Mouse (Mus musculus) stomach, embryonic 16.5 days (tissue): Measurements from ENCODE around the gene Tenm4. TPM values are rescaled to one million over a fixed set of nuclear protein-coding genes. Genes with fewer than 3 reads are reported as not detected.

Source experiments
- ATAC-seq: fragments of 200-750 bp; cut with Nextera tagmentation; 2 replicates; pipeline ENCODE4 v1.8.0; 2017; ENCODE audit warnings: moderate number of reproducible peaks, moderate TSS enrichment; ENCODE audit not compliant: insufficient read depth, low FRiP score
- H3K27ac ChIP-seq: fragments of 300-500 bp; sonication (generic); 2 replicates; pipeline ENCODE4 v1.5.1; 2014; ENCODE audit warnings: low read length
- H3K27me3 ChIP-seq: fragments of 300-500 bp; sonication (generic); 2 replicates; pipeline ENCODE4 v1.6.1; 2014; ENCODE audit warnings: low read length, control low read depth, mixed read lengths; ENCODE audit not compliant: control insufficient read depth, insufficient read depth
- H3K36me3 ChIP-seq: fragments of 300-500 bp; sonication (generic); 2 replicates; pipeline ENCODE4 v1.6.1; 2014; ENCODE audit warnings: low read length; ENCODE audit not compliant: control insufficient read depth, insufficient read depth
- H3K4me1 ChIP-seq: fragments of 300-500 bp; sonication (generic); 2 replicates; pipeline ENCODE4 v1.6.1; 2014; ENCODE audit warnings: low read length, control low read depth, mixed read lengths; ENCODE audit not compliant: control insufficient read depth, insufficient read depth
- H3K4me2 ChIP-seq: fragments of 300-500 bp; sonication (generic); 2 replicates; pipeline ENCODE4 v1.6.1; 2014; ENCODE audit warnings: low read depth, low read length, mixed read lengths
- H3K4me3 ChIP-seq: fragments of 300-500 bp; sonication (generic); replicated peaks from 2 replicates; pipeline ENCODE4 v1.5.1; 2014; ENCODE audit warnings: mild to moderate bottlenecking, low read length
- H3K9ac ChIP-seq: fragments of 300-500 bp; sonication (generic); 2 replicates; pipeline ENCODE4 v1.6.1; 2014; ENCODE audit warnings: low read length
- H3K9me3 ChIP-seq: fragments of 300-500 bp; sonication (generic); replicated peaks from 2 replicates; pipeline ENCODE4 v1.6.1; 2016; ENCODE audit warnings: low read length, control low read depth; ENCODE audit not compliant: control insufficient read depth
- WGBS: fragments of 180-500 bp; shearing (Covaris S2); extraction: QIAGEN DNeasy Blood & Tissue Kit; methylation state at CpG from one replicate; pipeline ENCODE4 v1.1.7; 2014; 5-methylcytosine and 5-hydroxymethylcytosine counted together
- polyA plus RNA-seq: library from polyadenylated mRNA; unstranded; fragments of >200 nt; fragmentation: Nextera tagmentation; extraction: Ambion mirVana; gene quantifications from 2 replicates; pipeline ENCODE4 v1.2.1, GENCODE M21; 2015

Tenm4 gene
- polyA plus RNA-seq, 1 experiment from 2014 or later: 22.7 TPM

DNA sequence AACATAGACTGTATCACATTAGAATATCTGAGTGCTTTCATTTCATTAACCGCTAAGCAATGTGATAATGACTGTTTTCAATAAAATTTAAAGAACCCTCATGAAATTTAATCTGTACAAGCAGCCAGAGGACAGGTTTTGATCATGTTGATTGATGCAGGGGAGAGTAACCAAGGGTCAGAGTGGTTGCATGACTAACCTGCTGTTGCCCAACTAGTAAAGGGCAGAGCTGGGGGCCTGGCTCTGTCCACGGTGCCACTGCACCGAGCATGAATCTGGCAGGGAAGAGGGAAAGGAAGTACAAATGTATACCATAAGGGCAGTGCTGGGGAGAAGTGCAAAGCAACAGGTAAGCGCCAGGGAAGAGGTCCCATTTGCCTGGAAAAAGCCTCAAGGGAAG lies 545.9 kb downstream of the Tenm4 start:
- no peaks in the 10 kb centered on the region for H3K4me1 ChIP-seq
- H3K4me2 ChIP-seq: no peak overlapping the region
- no peak for ATAC-seq
- WGBS: 87% methylated on average over 4 of the region's 4 CpGs
- no peaks in the 10 kb centered on the region for H3K36me3 ChIP-seq
- no peaks in the 10 kb centered on the region for H3K9me3 ChIP-seq
- H3K27me3 ChIP-seq: no peaks in the 10 kb centered on the region
- no peak overlapping the region for H3K9ac ChIP-seq
- H3K27ac ChIP-seq: no peak overlapping the region
- H3K4me3 ChIP-seq: no peak overlapping the region

DNA sequence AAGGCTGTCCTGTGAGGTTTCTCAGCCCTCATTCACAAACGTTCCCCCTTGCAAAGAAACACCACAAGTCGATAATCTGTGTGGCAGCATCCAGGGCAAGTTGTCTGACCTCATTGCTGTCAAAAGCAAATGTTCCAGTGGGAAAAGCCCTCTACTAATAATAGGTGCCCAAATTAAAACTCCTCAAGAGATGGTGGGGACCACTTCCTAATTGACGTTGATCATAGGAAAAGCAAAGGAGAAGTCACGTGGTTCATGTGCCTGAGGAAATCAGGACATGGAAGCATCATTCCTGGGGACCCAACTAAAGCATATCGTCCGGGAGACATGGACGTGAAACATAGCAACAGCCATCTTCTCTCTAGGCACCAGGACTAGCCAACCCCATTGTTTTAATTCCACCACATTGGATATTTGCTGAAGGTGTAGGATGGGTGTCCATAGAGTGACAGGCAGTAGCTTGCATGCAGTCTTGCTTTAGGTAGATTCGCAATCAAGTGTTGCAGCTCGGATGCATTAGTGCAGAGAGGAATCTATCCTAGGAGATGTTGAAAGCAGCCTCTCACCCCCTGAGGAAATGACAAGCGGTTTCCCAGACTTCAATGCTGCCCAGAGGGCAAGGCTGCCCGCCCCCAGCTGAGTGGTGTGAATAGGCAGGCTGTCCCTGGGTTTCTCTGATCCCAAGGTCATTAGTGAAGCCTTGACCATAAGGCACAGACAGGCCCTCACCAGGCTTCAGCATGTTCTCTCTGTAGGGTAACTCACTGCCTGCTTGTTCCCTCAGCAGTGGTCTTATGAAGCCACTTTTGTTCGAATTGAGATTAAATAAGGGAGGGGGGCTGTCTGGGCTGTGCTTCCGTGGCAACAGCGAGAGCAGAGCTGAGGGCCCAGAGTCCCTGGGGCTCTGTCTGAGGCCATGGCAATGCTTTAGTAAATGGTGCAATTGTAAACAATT lies 547.4 kb downstream of the Tenm4 start:
- no peak for ATAC-seq
- 53% methylated on average over 14 of the region's 14 CpGs for WGBS
- Histone ChIP-seq H3K9me3 (no peaks in the 10 kb centered on the region), H3K27me3 (no peaks in the 10 kb centered on the region), H3K4me2 (no peak overlapping the region), H3K4me1 (no peaks in the 10 kb centered on the region), H3K9ac (no peak overlapping the region), H3K27ac (no peak overlapping the region), H3K4me3 (no peak overlapping the region), H3K36me3 (no peaks in the 10 kb centered on the region)

DNA sequence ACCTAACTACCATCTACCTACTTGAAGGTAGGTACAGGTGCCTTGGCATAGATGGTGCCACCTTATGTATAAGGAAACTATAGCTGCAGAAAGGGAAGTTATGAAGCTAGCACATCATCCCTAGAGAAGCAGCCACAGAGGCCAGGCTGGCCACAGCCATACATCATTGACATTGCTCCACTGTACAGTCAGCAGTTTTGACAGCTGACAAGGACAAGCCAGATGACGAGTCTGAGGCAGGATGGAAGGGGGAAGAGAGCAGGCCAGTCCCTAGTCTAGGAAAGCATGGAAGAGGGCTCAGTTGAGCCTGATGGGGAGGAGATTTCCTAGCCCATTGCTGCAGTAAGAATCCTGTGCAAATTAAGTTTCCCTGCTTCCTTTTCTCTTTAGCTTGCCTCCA lies 548.9 kb downstream of the Tenm4 start:
- Histone ChIP-seq H3K9me3 (no peaks in the 10 kb centered on the region), H3K9ac (no peak overlapping the region), H3K4me2 (no peak overlapping the region), H3K27me3 (no peaks in the 10 kb centered on the region), H3K27ac (no peak overlapping the region), H3K4me1 (no peaks in the 10 kb centered on the region), H3K36me3 (no peaks in the 10 kb centered on the region), H3K4me3 (no peak overlapping the region)
- no peak for ATAC-seq
- 45% methylated on average over 1 of the region's 1 CpGs for WGBS

DNA sequence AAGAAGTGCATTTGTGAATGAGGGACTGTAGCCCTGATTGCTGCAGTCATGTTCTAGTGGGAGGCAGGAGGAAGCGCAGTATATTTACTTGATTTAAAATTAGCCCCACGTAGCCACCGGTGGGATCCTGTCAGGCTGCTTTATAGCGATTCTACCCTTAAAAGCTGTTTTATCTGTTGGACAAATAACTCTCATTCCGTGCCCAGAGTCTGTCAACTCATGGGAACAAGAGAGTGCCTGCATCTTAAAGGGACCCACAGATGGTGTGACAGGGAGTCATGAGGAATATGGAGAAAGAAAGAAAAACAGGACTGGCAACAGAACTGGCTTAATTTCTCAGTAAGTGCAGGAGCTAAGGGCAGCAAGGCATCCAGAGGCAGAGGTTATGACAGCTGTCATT lies 549.4 kb downstream of the Tenm4 start:
- Histone ChIP-seq H3K27me3 (no peaks in the 10 kb centered on the region), H3K36me3 (no peaks in the 10 kb centered on the region), H3K4me2 (no peak overlapping the region), H3K9me3 (no peaks in the 10 kb centered on the region), H3K27ac (no peak overlapping the region), H3K4me1 (no peaks in the 10 kb centered on the region), H3K4me3 (no peak overlapping the region), H3K9ac (no peak overlapping the region)
- WGBS: 41% methylated on average over 5 of the region's 5 CpGs
- ATAC-seq: no peak

DNA sequence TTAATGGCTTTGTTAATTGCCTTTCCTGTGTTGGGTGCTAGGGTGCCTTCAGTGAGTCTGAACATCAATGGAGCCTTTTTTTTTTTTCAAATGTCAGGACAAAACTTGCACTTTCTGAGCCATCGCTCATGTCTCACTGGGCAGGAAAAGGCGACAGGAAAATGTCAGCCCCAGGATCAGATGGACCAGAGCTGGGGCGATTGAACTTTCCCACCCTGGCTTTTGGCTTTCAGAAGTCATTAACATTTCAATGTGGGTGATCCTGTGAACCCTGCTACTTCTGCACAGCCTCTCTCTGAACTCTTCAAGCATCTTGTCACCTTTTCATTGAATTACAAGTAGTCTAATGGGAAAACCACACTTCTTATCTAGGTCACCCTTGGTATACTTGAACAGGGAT lies 551.8 kb downstream of the Tenm4 start:
- Histone ChIP-seq H3K9me3 (no peaks in the 10 kb centered on the region), H3K27ac (no peak overlapping the region), H3K36me3 (no peaks in the 10 kb centered on the region), H3K9ac (no peak overlapping the region), H3K4me1 (no peaks in the 10 kb centered on the region), H3K27me3 (no peaks in the 10 kb centered on the region), H3K4me3 (no peak overlapping the region), H3K4me2 (no peak overlapping the region)
- WGBS: 46% methylated on average over 3 of the region's 3 CpGs
- no peak for ATAC-seq

DNA sequence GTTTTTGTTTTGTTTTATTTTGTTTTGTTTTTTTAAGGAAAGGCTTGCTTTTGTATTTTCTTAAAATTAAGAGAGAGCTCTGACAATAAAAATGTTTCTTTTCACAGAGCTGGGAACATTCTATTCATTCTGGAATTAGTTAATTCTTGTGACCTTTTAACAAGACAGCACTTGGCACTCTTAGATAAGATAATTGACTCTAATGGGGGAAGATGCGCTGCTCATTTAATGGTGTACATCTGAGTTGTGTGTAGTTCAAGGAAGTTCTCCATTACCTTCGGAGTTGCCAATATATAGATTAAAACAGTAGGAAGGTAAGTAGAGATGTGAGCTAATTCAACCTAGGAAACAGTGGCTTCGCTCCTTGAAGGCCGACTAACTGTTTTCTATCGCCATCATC lies 554.6 kb downstream of the Tenm4 start:
- Histone ChIP-seq H3K9ac (no peak overlapping the region), H3K4me3 (no peak overlapping the region), H3K4me2 (no peak overlapping the region), H3K4me1 (no peaks in the 10 kb centered on the region), H3K9me3 (no peaks in the 10 kb centered on the region), H3K36me3 (no peaks in the 10 kb centered on the region), H3K27ac (no peak overlapping the region), H3K27me3 (no peaks in the 10 kb centered on the region)
- 91% methylated on average over 5 of the region's 5 CpGs for WGBS
- ATAC-seq: no peak

DNA sequence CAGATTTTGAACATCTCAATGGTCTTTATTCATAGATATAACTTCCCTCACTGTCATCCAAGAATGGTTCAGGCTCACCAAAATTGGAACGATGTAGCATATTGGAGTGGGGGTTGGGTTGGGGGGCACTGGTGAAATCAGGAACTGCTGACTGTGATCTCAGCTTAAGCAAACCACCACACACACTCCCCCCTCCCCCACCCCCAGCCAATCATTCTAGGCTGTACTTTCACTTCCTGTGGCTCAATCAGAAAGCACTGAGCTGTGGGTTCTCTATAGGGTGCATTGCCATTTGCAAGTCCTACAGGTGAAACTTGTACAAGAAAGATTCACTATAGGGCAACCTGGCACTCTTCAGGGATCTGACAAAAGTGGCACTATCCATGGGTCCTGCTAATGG lies 559.3 kb downstream of the Tenm4 start:
- no peaks in the 10 kb centered on the region for H3K4me1 ChIP-seq
- H3K9me3 ChIP-seq: no peaks in the 10 kb centered on the region
- H3K4me2 ChIP-seq: no peak overlapping the region
- no peak overlapping the region for H3K27ac ChIP-seq
- H3K9ac ChIP-seq: no peak overlapping the region
- H3K27me3 ChIP-seq: no peaks in the 10 kb centered on the region
- 88% methylated on average over 1 of the region's 1 CpGs for WGBS
- no peaks in the 10 kb centered on the region for H3K36me3 ChIP-seq
- H3K4me3 ChIP-seq: no peak overlapping the region
- ATAC-seq: no peak

DNA sequence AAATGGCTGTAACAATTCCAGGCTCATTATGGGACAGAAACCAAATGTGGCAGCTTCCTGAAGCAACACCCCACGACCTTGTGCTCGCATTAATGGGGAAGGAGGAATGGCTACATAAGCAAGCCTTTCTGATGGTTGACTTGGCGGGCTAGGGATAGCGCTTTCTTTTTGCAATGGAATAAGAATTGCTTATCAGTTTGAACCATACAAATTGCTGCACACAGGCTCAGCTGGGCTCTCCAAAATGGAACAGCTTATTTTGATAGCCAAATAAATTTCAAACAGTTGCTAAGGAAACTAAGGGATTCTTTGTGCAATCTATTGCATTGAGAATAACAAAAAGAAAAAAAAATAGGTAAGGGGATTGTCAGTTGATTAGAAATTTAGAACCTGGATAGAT lies 560.9 kb downstream of the Tenm4 start:
- Histone ChIP-seq H3K27me3 (no peaks in the 10 kb centered on the region), H3K4me2 (no peak overlapping the region), H3K9ac (no peak overlapping the region), H3K4me1 (no peaks in the 10 kb centered on the region), H3K27ac (no peak overlapping the region), H3K9me3 (no peaks in the 10 kb centered on the region), H3K4me3 (no peak overlapping the region), H3K36me3 (no peaks in the 10 kb centered on the region)
- 81% methylated on average over 4 of the region's 4 CpGs for WGBS
- no peak for ATAC-seq

DNA sequence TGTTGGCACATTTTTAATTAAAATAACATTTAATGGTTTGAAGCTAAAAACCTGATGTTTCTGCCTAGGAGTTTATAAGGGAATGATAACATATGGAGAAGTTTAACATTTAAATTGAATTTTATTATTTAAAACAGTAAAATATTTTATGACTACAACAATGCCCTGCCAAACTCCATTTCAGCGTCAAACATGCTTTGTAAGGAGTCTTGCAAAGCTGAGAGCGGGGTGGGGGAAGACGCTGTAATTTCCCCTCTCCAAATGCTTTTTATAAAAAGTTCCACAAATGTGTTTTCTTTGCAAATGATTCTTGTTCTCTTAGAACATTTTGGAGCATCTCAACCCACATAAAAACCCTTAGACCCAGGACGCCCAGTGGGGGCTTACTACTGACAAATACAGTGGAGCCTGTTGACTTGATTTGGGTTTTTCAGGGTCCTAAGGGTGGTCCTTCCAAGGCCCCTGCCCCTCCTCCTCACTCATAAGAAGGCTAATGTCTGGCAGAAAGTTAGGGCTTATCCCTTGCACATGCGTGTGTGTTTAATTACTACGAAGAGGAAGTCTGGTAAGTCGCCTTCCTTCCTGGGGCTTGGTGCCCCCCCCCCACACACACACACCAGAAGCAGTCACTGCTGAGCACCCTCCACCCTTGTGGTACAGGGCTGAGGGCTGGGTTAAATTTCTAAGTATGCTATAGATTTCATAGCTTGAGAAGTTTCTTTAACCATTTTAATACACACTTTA lies 563.4 kb downstream of the Tenm4 start:
- Histone ChIP-seq H3K36me3 (no peaks in the 10 kb centered on the region), H3K9ac (no peak overlapping the region), H3K4me3 (no peak overlapping the region), H3K9me3 (no peaks in the 10 kb centered on the region), H3K4me1 (no peaks in the 10 kb centered on the region), H3K4me2 (no peak overlapping the region), H3K27ac (no peak overlapping the region), H3K27me3 (no peaks in the 10 kb centered on the region)
- no peak for ATAC-seq
- 68% methylated on average over 7 of the region's 7 CpGs for WGBS
